Mouse (Mus musculus): ENCODE measurements around the gene Spock3. TPM values are rescaled to one million over a fixed set of nuclear protein-coding genes. Genes with fewer than 3 reads are reported as not detected.

The Spock3 gene
- polyA plus RNA-seq, 1 experiment = 65.8 TPM

GRCm38 (mm10) chr8:63258812-63259385 lies 308.1 kb downstream of the Spock3 start:
- TF ChIP-seq CTCF (IDR thresholded peaks at IDR 0.05; ENCODE audit: borderline replicate concordance, insufficient read depth, low read depth, low read length) (no peak), POLR2A (IDR thresholded peaks at IDR 0.05; ENCODE audit: borderline replicate concordance, insufficient read depth, low read length) (no peak)
- no peak overlapping the region for H3K27ac ChIP-seq (ENCODE audit: insufficient read depth, low read length)
- no peak overlapping the region for H3K4me3 ChIP-seq (replicated peaks; ENCODE audit: insufficient read depth, low read depth, low read length)
- no peak for DNase-seq
- no peaks in the 10 kb centered on the region for H3K4me1 ChIP-seq (ENCODE audit: control insufficient read depth, insufficient read depth, low read length)
- H3K27me3 ChIP-seq (ENCODE audit: control insufficient read depth, insufficient read depth, low read length) = no peaks in the 10 kb centered on the region

GRCm38 (mm10) chr8:63262516-63262915 lies 311.7 kb downstream of the Spock3 start:
- no peaks in the 10 kb centered on the region for H3K4me1 ChIP-seq (ENCODE audit: control insufficient read depth, insufficient read depth, low read length)
- H3K27me3 ChIP-seq (ENCODE audit: control insufficient read depth, insufficient read depth, low read length) = no peaks in the 10 kb centered on the region
- no peak for DNase-seq
- no peak overlapping the region for H3K4me3 ChIP-seq (replicated peaks; ENCODE audit: insufficient read depth, low read depth, low read length)
- no peak overlapping the region for H3K27ac ChIP-seq (ENCODE audit: insufficient read depth, low read length)
- WGBS = 19% methylated on average over 4 of the region's 4 CpGs
- TF ChIP-seq POLR2A (IDR thresholded peaks at IDR 0.05; ENCODE audit: borderline replicate concordance, insufficient read depth, low read length) = no peak
- TF ChIP-seq CTCF (IDR thresholded peaks at IDR 0.05; ENCODE audit: borderline replicate concordance, insufficient read depth, low read depth, low read length) = no peak

GRCm38 (mm10) chr8:63335366-63335765 lies 384.6 kb downstream of the Spock3 start:
- H3K27me3 ChIP-seq (ENCODE audit: control insufficient read depth, insufficient read depth, low read length) = no peaks in the 10 kb centered on the region
- no peak for TF ChIP-seq CTCF (IDR thresholded peaks at IDR 0.05; ENCODE audit: borderline replicate concordance, insufficient read depth, low read depth, low read length)
- H3K27ac ChIP-seq (ENCODE audit: insufficient read depth, low read length) = no peak overlapping the region
- DNase-seq = no peak
- no peak overlapping the region for H3K4me3 ChIP-seq (replicated peaks; ENCODE audit: insufficient read depth, low read depth, low read length)
- WGBS = 98% methylated on average over 1 of the region's 1 CpGs
- no peaks in the 10 kb centered on the region for H3K4me1 ChIP-seq (ENCODE audit: control insufficient read depth, insufficient read depth, low read length)

- H3K27me3 ChIP-seq (ENCODE audit: control insufficient read depth, insufficient read depth, low read length) = no peaks in the 10 kb centered on the region
- WGBS = 82% methylated on average over 6 of the region's 6 CpGs
- H3K27ac ChIP-seq (ENCODE audit: insufficient read depth, low read length) = no peak overlapping the region
- H3K4me3 ChIP-seq (replicated peaks; ENCODE audit: insufficient read depth, low read depth, low read length) = no peak overlapping the region
- H3K4me1 ChIP-seq (ENCODE audit: control insufficient read depth, insufficient read depth, low read length) = no peaks in the 10 kb centered on the region
- DNase-seq = no peak
- TF ChIP-seq POLR2A (IDR thresholded peaks at IDR 0.05; ENCODE audit: borderline replicate concordance, insufficient read depth, low read length) (no peak), CTCF (IDR thresholded peaks at IDR 0.05; ENCODE audit: borderline replicate concordance, insufficient read depth, low read depth, low read length) (no peak)
Observed at GRCm38 (mm10) chr8:63368580-63368979, 417.8 kb downstream of the Spock3 start.

GRCm38 (mm10) chr8:63397659-63398058 lies 446.9 kb downstream of the Spock3 start:
- no peak for DNase-seq
- Histone ChIP-seq H3K4me3 (replicated peaks; ENCODE audit: insufficient read depth, low read depth, low read length) (no peak overlapping the region), H3K27me3 (ENCODE audit: control insufficient read depth, insufficient read depth, low read length) (no peaks in the 10 kb centered on the region), H3K27ac (ENCODE audit: insufficient read depth, low read length) (no peak overlapping the region), H3K4me1 (ENCODE audit: control insufficient read depth, insufficient read depth, low read length) (no peaks in the 10 kb centered on the region)
- TF ChIP-seq POLR2A (IDR thresholded peaks at IDR 0.05; ENCODE audit: borderline replicate concordance, insufficient read depth, low read length) (no peak), CTCF (IDR thresholded peaks at IDR 0.05; ENCODE audit: borderline replicate concordance, insufficient read depth, low read depth, low read length) (no peak)

Data from cerebellum, adult 2 months (tissue).